Mouse (Mus musculus) midbrain, postnatal 0 days (tissue): ENCODE results near the gene Scp2. TPM values are rescaled to one million over a fixed set of nuclear protein-coding genes. Genes with fewer than 3 reads are reported as not detected.

ENCODE experiments used
- ATAC-seq: fragments of 200-750 bp; cut with Nextera tagmentation; 2 replicates; pipeline ENCODE4 v1.8.0; 2017; ENCODE audit warnings: moderate number of reproducible peaks, mild to moderate bottlenecking, moderate TSS enrichment, moderate library complexity; ENCODE audit not compliant: low FRiP score
- DNase-seq: peaks from one replicate; pipeline ENCODE4 v3.0.0-alpha.2; 2015; ENCODE audit warnings: low spot score
- H3K27ac ChIP-seq: fragments of 300-500 bp; sonication (generic); 2 replicates; pipeline ENCODE4 v1.5.1; 2014; ENCODE audit warnings: low read depth, mild to moderate bottlenecking, low read length, mixed read lengths
- H3K27me3 ChIP-seq: fragments of 300-500 bp; sonication (generic); 2 replicates; pipeline ENCODE4 v1.6.1; 2014; ENCODE audit warnings: low read length, control low read depth, mixed read lengths; ENCODE audit not compliant: insufficient read depth
- H3K36me3 ChIP-seq: fragments of 300-500 bp; sonication (generic); 2 replicates; pipeline ENCODE4 v1.6.1; 2014; ENCODE audit warnings: low read length, control low read depth, mixed read lengths; ENCODE audit not compliant: insufficient read depth
- H3K4me1 ChIP-seq: fragments of 300-500 bp; sonication (generic); 2 replicates; pipeline ENCODE4 v1.6.1; 2014; ENCODE audit warnings: mild to moderate bottlenecking, control low read depth, antibody characterized with exemption, low read length, mixed read lengths; ENCODE audit not compliant: insufficient read depth
- H3K4me2 ChIP-seq: fragments of 300-500 bp; sonication (generic); 2 replicates; pipeline ENCODE4 v1.6.1; 2014; ENCODE audit warnings: low read depth, mild to moderate bottlenecking, low read length, mixed read lengths; ENCODE audit not compliant: poor library complexity, severe bottlenecking
- H3K4me3 ChIP-seq: fragments of 300-500 bp; sonication (generic); 2 replicates; pipeline ENCODE4 v1.5.1; 2014; ENCODE audit warnings: low read depth, mild to moderate bottlenecking, low read length, moderate library complexity
- H3K9ac ChIP-seq: fragments of 300-500 bp; sonication (generic); replicated peaks from 2 replicates; pipeline ENCODE4 v1.6.1; 2014; ENCODE audit warnings: mild to moderate bottlenecking, low read length, moderate library complexity, mixed read lengths; ENCODE audit not compliant: poor library complexity, severe bottlenecking
- H3K9me3 ChIP-seq: fragments of 300-500 bp; sonication (generic); 2 replicates; pipeline ENCODE4 v1.6.1; 2016; ENCODE audit warnings: low read length, control low read depth
- CTCF ChIP-seq: IDR thresholded peaks from 2 replicates; pipeline ENCODE4 v1.5.1; 2016; ENCODE audit warnings: antibody characterized with exemption, mild to moderate bottlenecking
- WGBS: fragments of 180-500 bp; shearing (Covaris S2); extraction: QIAGEN DNeasy Blood & Tissue Kit; methylation state at CpG from one replicate; pipeline ENCODE4 v1.1.7; 2014; 5-methylcytosine and 5-hydroxymethylcytosine counted together
- polyA plus RNA-seq: library from polyadenylated mRNA; unstranded; fragments of >200 nt; fragmentation: Nextera tagmentation; extraction: Ambion mirVana; gene quantifications from 2 replicates; pipeline ENCODE4 v1.2.1, GENCODE M21; 2015
- total RNA-seq: library from RNA; depleted of rRNA; stranded (reverse); fragments of >200 nt; gene quantifications from 2 replicates; pipeline ENCODE4 v1.2.3, GENCODE M21; 2014

Gene Scp2
- total and polyA plus RNA-seq, 2 experiments from 2014 or later: 133 to 202 TPM

DNA sequence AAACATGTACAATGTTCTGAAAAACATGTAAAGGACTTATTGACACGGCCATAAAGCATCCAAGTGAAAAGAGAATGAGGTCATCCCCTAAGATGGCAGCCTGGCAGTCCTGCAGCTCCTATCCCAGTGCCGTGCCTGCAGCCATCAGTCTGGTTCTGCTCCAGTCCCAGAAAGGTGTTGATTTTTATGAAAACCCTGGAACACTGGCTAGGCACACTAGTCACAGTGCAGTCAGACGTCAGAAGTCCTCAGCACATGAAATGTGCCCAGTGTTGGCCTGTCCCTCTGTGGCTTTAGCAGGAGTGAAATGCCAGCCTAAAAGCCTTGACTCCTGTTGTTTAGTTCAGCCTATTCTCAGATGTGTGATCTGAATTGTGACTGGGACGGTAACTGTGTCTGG is 84.0 kb downstream of the Scp2 start:
- ATAC-seq: no peak
- TF ChIP-seq CTCF: no peak
- Histone ChIP-seq H3K4me2 (no peak overlapping the region), H3K36me3 (peaks cover 8% of the 10 kb centered on the region), H3K27me3 (no peaks in the 10 kb centered on the region), H3K27ac (no peak overlapping the region), H3K9me3 (no peaks in the 10 kb centered on the region), H3K4me1 (no peaks in the 10 kb centered on the region), H3K9ac (no peak overlapping the region), H3K4me3 (no peak overlapping the region)
- WGBS: 76% methylated on average over 4 of the region's 4 CpGs
- DNase-seq: no peak

DNA sequence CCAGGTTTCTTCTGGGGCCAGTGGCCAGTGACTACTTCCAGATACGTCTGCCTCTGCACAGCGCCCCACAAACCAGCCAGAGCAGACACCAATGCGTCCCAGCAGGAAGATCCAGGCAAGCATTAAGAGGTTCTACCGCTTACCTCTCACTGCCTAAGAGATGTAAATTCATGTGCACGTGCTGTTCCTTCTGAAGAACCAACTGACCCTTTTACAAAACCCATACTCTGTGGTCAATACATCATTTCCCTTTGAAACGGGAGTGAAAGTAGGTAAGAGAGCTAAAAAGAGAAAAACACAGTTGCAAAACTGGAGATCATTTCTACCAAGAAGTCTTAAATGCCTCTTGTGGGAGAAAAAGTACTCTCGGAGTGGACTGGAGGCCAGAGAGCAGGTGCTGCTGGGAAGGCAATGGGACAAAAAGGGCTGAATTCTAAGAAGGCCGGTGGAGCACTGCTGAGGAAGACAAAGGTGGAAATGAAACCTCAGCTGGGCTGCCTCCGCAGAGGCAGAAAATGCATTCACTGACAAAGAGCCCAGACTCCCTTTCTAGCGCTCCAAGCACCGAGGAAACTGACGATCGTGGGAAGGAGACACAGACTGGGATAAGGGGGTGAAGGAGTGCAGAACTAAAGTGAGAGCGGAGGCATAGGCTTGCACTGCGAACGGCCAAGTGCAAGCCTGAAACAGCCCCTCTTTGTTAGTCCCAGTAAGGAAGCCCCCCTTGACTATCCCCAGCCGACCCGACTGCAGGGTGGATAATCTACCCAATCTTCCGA is 85.0 kb downstream of the Scp2 start:
- no peak for DNase-seq
- TF ChIP-seq CTCF: no peak
- 42% methylated on average over 19 of the region's 19 CpGs for WGBS
- Histone ChIP-seq H3K4me3 (no peak overlapping the region), H3K36me3 (peaks cover 12% of the 10 kb centered on the region), H3K9ac (no peak overlapping the region), H3K27me3 (no peaks in the 10 kb centered on the region), H3K27ac (no peak overlapping the region), H3K4me1 (no peaks in the 10 kb centered on the region), H3K4me2 (peak overlapping the region; percentile 4; the same call in 1 of the 2 replicates), H3K9me3 (no peaks in the 10 kb centered on the region)
- ATAC-seq: no peak

- TF ChIP-seq CTCF: no peak
- ATAC-seq (no peak), DNase-seq (no peak)
- Histone ChIP-seq H3K4me3 (no peak overlapping the region), H3K27ac (no peak overlapping the region), H3K9me3 (no peaks in the 10 kb centered on the region), H3K4me2 (no peak overlapping the region), H3K36me3 (peaks cover 22% of the 10 kb centered on the region), H3K9ac (no peak overlapping the region), H3K27me3 (no peaks in the 10 kb centered on the region), H3K4me1 (no peaks in the 10 kb centered on the region)
- 88% methylated on average over 10 of the region's 10 CpGs for WGBS
Measured at GRCm38 (mm10) chr4:108058166-108058565, 86.6 kb downstream of the Scp2 start.

- Histone ChIP-seq H3K9ac (no peak overlapping the region), H3K4me3 (no peak overlapping the region), H3K4me1 (no peaks in the 10 kb centered on the region), H3K9me3 (no peaks in the 10 kb centered on the region), H3K27me3 (no peaks in the 10 kb centered on the region), H3K27ac (no peak overlapping the region), H3K4me2 (no peak overlapping the region), H3K36me3 (peaks cover 22% of the 10 kb centered on the region)
- TF ChIP-seq CTCF: no peak
- WGBS: 96% methylated on average over 2 of the region's 2 CpGs
- ATAC-seq (no peak), DNase-seq (no peak)
Measured at GRCm38 (mm10) chr4:108057247-108057646, 87.6 kb downstream of the Scp2 start.

- Histone ChIP-seq H3K9me3 (no peaks in the 10 kb centered on the region), H3K27ac (no peak overlapping the region), H3K27me3 (no peaks in the 10 kb centered on the region), H3K4me2 (no peak overlapping the region), H3K4me1 (no peaks in the 10 kb centered on the region), H3K9ac (no peak overlapping the region), H3K36me3 (peaks cover 31% of the 10 kb centered on the region), H3K4me3 (no peak overlapping the region)
- no peak for TF ChIP-seq CTCF
- no peak for ATAC-seq
- DNase-seq: no peak
- WGBS: 92% methylated on average over 10 of the region's 10 CpGs
Measured at GRCm38 (mm10) chr4:108055873-108056272, 88.9 kb downstream of the Scp2 start.

- no peak overlapping the region for H3K9ac ChIP-seq
- 89% methylated on average over 8 of the region's 8 CpGs for WGBS
- no peak for ATAC-seq
- no peak overlapping the region for H3K4me2 ChIP-seq
- H3K27ac ChIP-seq: no peak overlapping the region
- no peak for TF ChIP-seq CTCF
- H3K4me3 ChIP-seq: no peak overlapping the region
- no peak for DNase-seq
- H3K9me3 ChIP-seq: no peaks in the 10 kb centered on the region
- no peaks in the 10 kb centered on the region for H3K4me1 ChIP-seq
- no peaks in the 10 kb centered on the region for H3K27me3 ChIP-seq
- peaks cover 47% of the 10 kb centered on the region for H3K36me3 ChIP-seq
Measured at GRCm38 (mm10) chr4:108052673-108053072, 92.1 kb downstream of the Scp2 start.
